Mouse (Mus musculus) liver, postnatal 0 days (tissue): ENCODE results near the gene Cd5l. TPM values are rescaled to one million over a fixed set of nuclear protein-coding genes. Genes with fewer than 3 reads are reported as not detected.

Experiments used
- ATAC-seq: fragments of 200-750 bp; cut with Nextera tagmentation; 2 replicates; pipeline ENCODE4 v1.8.0; 2017; ENCODE audit warnings: mild to moderate bottlenecking, moderate library complexity
- DNase-seq: peaks from one replicate; pipeline ENCODE4 v3.0.0-alpha.2; 2016
- H3K27ac ChIP-seq: fragments of 300-500 bp; sonication (generic); 2 replicates; pipeline ENCODE4 v1.5.1; 2014; ENCODE audit warnings: antibody characterized with exemption, moderate library complexity, mild to moderate bottlenecking, low read depth
- H3K27me3 ChIP-seq: fragments of 300-500 bp; sonication (generic); 2 replicates; pipeline ENCODE4 v1.6.1; 2014; ENCODE audit warnings: low read length, control low read depth, mixed read lengths; ENCODE audit not compliant: insufficient read depth
- H3K36me3 ChIP-seq: fragments of 300-500 bp; sonication (generic); replicated peaks from 2 replicates; pipeline ENCODE4 v1.6.1; 2014; ENCODE audit warnings: mild to moderate bottlenecking, control low read depth, low read length, moderate library complexity, mixed read lengths; ENCODE audit not compliant: insufficient read depth
- H3K4me1 ChIP-seq: fragments of 300-500 bp; sonication (generic); 2 replicates; pipeline ENCODE4 v1.6.1; 2014; ENCODE audit warnings: antibody characterized with exemption, mild to moderate bottlenecking, control low read depth; ENCODE audit not compliant: insufficient read depth
- H3K4me2 ChIP-seq: fragments of 300-500 bp; sonication (generic); 2 replicates; pipeline ENCODE4 v1.6.1; 2014; ENCODE audit warnings: low read depth, mild to moderate bottlenecking, low read length, moderate library complexity, mixed read lengths
- H3K4me3 ChIP-seq: fragments of 300-500 bp; sonication (generic); 2 replicates; pipeline ENCODE4 v1.5.1; 2014; ENCODE audit warnings: low read depth, low read length
- H3K9ac ChIP-seq: fragments of 300-500 bp; sonication (generic); replicated peaks from 2 replicates; pipeline ENCODE4 v1.6.1; 2014; ENCODE audit warnings: mild to moderate bottlenecking, moderate library complexity
- H3K9me3 ChIP-seq: fragments of 300-500 bp; sonication (generic); 2 replicates; pipeline ENCODE4 v1.6.1; 2016; ENCODE audit warnings: mild to moderate bottlenecking, control low read depth, low read length, mixed read lengths
- CTCF ChIP-seq: sonication (generic); IDR thresholded peaks from 2 replicates; pipeline ENCODE4 v1.5.1; 2016; ENCODE audit warnings: antibody characterized with exemption, low read depth
- EP300 ChIP-seq: IDR thresholded peaks from 2 replicates; pipeline ENCODE4 v1.6.1; 2016; ENCODE audit warnings: antibody characterized with exemption, low read depth, mild to moderate bottlenecking
- WGBS: fragments of 180-500 bp; shearing (Covaris S2); extraction: QIAGEN DNeasy Blood & Tissue Kit; methylation state at CpG from one replicate; pipeline ENCODE4 v1.1.7; 2014; ENCODE audit not compliant: insufficient replicate concordance; 5-methylcytosine and 5-hydroxymethylcytosine counted together
- polyA plus RNA-seq: library from polyadenylated mRNA; unstranded; fragments of >200 nt; fragmentation: Nextera tagmentation; extraction: Ambion mirVana; gene quantifications from 2 replicates; pipeline ENCODE4 v1.2.1, GENCODE M21; 2015

Gene Cd5l
- polyA plus RNA-seq, 1 experiment from 2014 or later, result 70.9 TPM

DNA sequence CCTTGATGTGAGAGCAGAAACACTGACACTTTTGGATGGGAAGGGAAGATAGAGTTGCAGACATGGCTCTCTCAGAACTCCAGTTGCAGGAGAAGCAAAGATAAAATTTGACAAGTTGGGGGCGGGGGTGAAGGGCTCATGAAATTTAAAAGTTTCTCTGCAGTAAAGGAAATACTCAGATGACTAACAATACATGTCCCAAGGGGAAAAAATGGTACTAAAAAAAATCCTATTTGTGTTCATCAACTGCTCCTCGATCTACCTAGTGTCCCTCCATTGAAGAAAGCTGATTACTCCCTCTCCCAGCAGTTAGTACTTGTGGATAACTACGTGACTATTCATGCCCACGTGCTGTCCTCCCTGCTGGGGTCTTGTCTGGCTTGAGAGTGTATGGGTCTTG lies 41.1 kb downstream of the Cd5l start:
- no peaks in the 10 kb centered on the region for H3K27me3 ChIP-seq
- no peaks in the 10 kb centered on the region for H3K4me1 ChIP-seq
- no peaks in the 10 kb centered on the region for H3K36me3 ChIP-seq
- ATAC-seq (no peak), DNase-seq (no peak)
- 57% methylated on average over 4 of the region's 4 CpGs for WGBS
- H3K9me3 ChIP-seq, result no peaks in the 10 kb centered on the region
- H3K9ac ChIP-seq, result no peak overlapping the region
- TF ChIP-seq EP300 (no peak), CTCF (no peak)
- no peak overlapping the region for H3K27ac ChIP-seq
- H3K4me3 ChIP-seq, result no peak overlapping the region
- H3K4me2 ChIP-seq, result no peak overlapping the region

- Histone ChIP-seq H3K9ac (no peak overlapping the region), H3K4me1 (no peaks in the 10 kb centered on the region), H3K27me3 (no peaks in the 10 kb centered on the region), H3K4me2 (no peak overlapping the region), H3K4me3 (no peak overlapping the region), H3K36me3 (no peaks in the 10 kb centered on the region), H3K27ac (no peak overlapping the region), H3K9me3 (no peaks in the 10 kb centered on the region)
- ATAC-seq (no peak), DNase-seq (no peak)
- 69% methylated on average over 4 of the region's 4 CpGs for WGBS
- no peak for TF ChIP-seq EP300
- TF ChIP-seq CTCF, result no peak
Observed at GRCm38 (mm10) chr3:87399906-87400305, 42.2 kb downstream of the Cd5l start.

DNA sequence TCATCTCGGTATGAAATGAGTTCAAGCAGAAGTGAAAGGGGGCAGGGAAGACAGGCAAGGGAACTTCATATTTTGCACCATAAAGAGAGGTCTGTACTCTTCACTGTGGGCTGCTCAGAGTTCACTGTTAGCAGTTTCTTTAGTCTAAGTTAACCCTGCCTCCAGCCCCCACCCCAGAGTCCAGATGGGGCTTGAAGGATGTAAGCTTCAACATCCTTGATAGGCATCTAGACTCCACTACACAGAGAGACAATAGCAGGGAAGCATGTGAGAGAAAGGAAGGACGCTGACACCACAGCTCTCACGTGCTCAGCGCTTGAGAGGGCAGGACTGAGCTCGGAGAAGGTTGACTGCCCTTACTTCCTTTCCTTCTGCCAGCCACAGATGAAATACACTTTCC lies 43.6 kb downstream of the Cd5l start:
- H3K27me3 ChIP-seq, result no peaks in the 10 kb centered on the region
- no peaks in the 10 kb centered on the region for H3K36me3 ChIP-seq
- H3K4me1 ChIP-seq, result no peaks in the 10 kb centered on the region
- 28% methylated on average over 5 of the region's 5 CpGs for WGBS
- H3K27ac ChIP-seq, result peak overlapping the region; percentile 71; the same call in 1 of the 2 replicates
- TF ChIP-seq CTCF, result no peak
- no peak for TF ChIP-seq EP300
- no peak overlapping the region for H3K9ac ChIP-seq
- no peaks in the 10 kb centered on the region for H3K9me3 ChIP-seq
- DNase-seq, result peak; percentile 27
- peak overlapping the region; percentile 49 for H3K4me2 ChIP-seq
- H3K4me3 ChIP-seq, result no peak overlapping the region
- ATAC-seq, result peak; percentile 35; the same call in 1 of the 2 replicates

DNA sequence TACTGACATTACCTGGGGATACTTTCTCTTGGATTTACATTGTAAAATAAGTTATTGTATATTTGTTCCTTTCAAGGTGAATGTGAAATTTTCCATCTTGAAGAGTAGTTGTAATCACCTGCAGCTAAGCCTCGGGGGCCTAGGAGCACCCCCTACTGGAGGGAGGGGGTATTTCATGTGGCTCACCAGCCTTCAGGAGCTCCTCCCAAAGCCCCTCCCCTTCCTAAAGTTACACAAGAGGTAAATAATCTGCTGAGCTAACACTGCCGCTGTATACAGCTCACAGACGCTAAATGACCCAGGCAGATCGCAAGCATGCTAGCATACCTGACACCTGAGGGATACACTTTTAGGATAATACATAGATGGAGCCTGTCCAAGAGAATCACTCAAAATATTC lies 50.5 kb downstream of the Cd5l start:
- no peak overlapping the region for H3K4me3 ChIP-seq
- H3K27ac ChIP-seq, result no peak overlapping the region
- ATAC-seq (peak; percentile 54), DNase-seq (peak; percentile 68)
- H3K36me3 ChIP-seq, result no peaks in the 10 kb centered on the region
- whole genome bisulfite sequencing, result 9% methylated on average over 4 of the region's 4 CpGs
- H3K9me3 ChIP-seq, result no peaks in the 10 kb centered on the region
- H3K27me3 ChIP-seq, result no peaks in the 10 kb centered on the region
- no peak overlapping the region for H3K4me2 ChIP-seq
- no peak for TF ChIP-seq EP300
- peak; percentile 73 for TF ChIP-seq CTCF
- H3K9ac ChIP-seq, result no peak overlapping the region
- H3K4me1 ChIP-seq, result no peaks in the 10 kb centered on the region

DNA sequence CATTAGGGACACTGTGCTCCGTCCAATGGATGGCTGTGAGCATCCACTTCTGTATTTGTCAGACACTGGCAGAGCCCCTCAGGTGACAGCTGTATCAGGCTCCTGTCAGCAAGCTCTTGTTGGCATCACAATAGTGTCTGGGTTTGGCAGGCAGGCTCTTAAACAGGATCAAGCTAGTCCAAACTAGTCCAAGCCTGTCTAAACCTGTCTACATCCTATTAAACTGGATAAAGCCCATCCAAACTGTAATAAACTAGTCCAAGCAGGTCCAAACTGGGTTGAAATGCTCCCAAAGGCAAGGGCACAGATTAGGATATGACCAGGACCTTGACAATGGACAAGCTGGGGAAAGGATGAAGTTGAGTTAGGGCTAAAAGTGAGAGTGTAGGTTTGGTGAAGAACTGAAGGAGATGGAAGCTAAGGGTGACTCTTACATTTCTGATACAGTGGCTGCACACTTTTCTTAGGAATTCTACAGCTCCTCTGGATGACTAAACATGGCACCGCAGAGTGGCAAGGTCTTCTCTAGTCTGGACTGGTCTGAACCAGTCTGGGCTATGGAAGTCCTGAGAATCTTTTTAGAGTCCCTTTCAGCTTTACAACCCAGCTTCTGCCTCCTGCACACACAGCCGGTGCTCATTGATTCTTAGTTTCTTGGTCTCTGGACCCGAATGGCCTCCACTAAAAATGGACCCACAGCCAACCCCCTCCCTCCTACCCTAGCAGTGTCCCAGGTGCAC lies 51.7 kb downstream of the Cd5l start:
- H3K27me3 ChIP-seq, result no peaks in the 10 kb centered on the region
- DNase-seq, result no peak
- no peaks in the 10 kb centered on the region for H3K36me3 ChIP-seq
- no peak overlapping the region for H3K27ac ChIP-seq
- H3K4me2 ChIP-seq, result no peak overlapping the region
- no peak for TF ChIP-seq EP300
- TF ChIP-seq CTCF, result no peak
- no peak overlapping the region for H3K4me3 ChIP-seq
- no peak for ATAC-seq
- H3K9ac ChIP-seq, result no peak overlapping the region
- H3K9me3 ChIP-seq, result no peaks in the 10 kb centered on the region
- H3K4me1 ChIP-seq, result no peaks in the 10 kb centered on the region
- WGBS, result 74% methylated on average over 4 of the region's 4 CpGs

- ATAC-seq, result no peak
- Histone ChIP-seq H3K4me1 (no peaks in the 10 kb centered on the region), H3K4me2 (no peak overlapping the region), H3K36me3 (no peaks in the 10 kb centered on the region), H3K9me3 (no peaks in the 10 kb centered on the region), H3K4me3 (no peak overlapping the region), H3K27ac (no peak overlapping the region), H3K9ac (no peak overlapping the region), H3K27me3 (no peaks in the 10 kb centered on the region)
- WGBS, result 70% methylated on average over 6 of the region's 6 CpGs
- TF ChIP-seq EP300 (no peak), CTCF (no peak)
- no peak for DNase-seq
Observed at GRCm38 (mm10) chr3:87410605-87411004, 52.9 kb downstream of the Cd5l start.
